Mouse (Mus musculus): Measurements from ENCODE around the gene Ttc26.

- TF ChIP-seq POLR2A (IDR thresholded peaks at IDR 0.05; ENCODE audit: borderline replicate concordance, insufficient read depth, low read length) (no peak), CTCF (IDR thresholded peaks at IDR 0.05; ENCODE audit: borderline replicate concordance, insufficient read depth, low read depth, low read length) (no peak)
These were observed 67.0 kb downstream of the Ttc26 start for GRCm38 (mm10) chr6:38448295-38448694.

All from cerebellum, adult 2 months (tissue).